Mouse (Mus musculus) kidney, adult 2 months (tissue): ENCODE results near the gene Zbtb12. TPM values are rescaled to one million over a fixed set of nuclear protein-coding genes. Genes with fewer than 3 reads are reported as not detected.

ENCODE experiments used
- DNase-seq: peaks from one replicate; pipeline ENCODE4 v3.0.0; 2021
- H3K27ac ChIP-seq: fragments of 200-500 bp; 2 replicates; pipeline ENCODE4 v1.5.1; 2012; ENCODE audit warnings: low read depth, low read length, control low read depth, inconsistent platforms; ENCODE audit not compliant: insufficient read depth
- H3K27me3 ChIP-seq: fragments of 200-500 bp; replicated peaks from 2 replicates; pipeline ENCODE4 v1.6.1; 2012; ENCODE audit warnings: mild to moderate bottlenecking, moderate library complexity, low read length, inconsistent platforms; ENCODE audit not compliant: control insufficient read depth, insufficient read depth
- H3K36me3 ChIP-seq: fragments of 200-500 bp; 2 replicates; pipeline ENCODE4 v1.6.1; 2012; ENCODE audit warnings: mild to moderate bottlenecking, moderate library complexity, low read length, inconsistent platforms; ENCODE audit not compliant: control insufficient read depth, insufficient read depth
- H3K4me1 ChIP-seq: fragments of 200-500 bp; 2 replicates; pipeline ENCODE4 v1.6.1; 2011; ENCODE audit warnings: low read length; ENCODE audit not compliant: control insufficient read depth, insufficient read depth
- H3K4me3 ChIP-seq: fragments of 200-500 bp; 2 replicates; pipeline ENCODE4 v1.5.1; 2011; ENCODE audit warnings: mild to moderate bottlenecking, low read depth, low read length, control low read depth; ENCODE audit not compliant: insufficient read depth
- CTCF ChIP-seq: fragments of 200-500 bp; conservative IDR thresholded peaks from 2 replicates; pipeline ENCODE4 v1.5.1; 2011; ENCODE audit warnings: low read depth, mild to moderate bottlenecking, control low read depth, low read length, moderate library complexity, mixed read lengths; ENCODE audit not compliant: insufficient read depth, insufficient read length
- POLR2A ChIP-seq: fragments of 200-500 bp; IDR thresholded peaks from one replicate; pipeline ENCODE4 v1.6.1; 2011; ENCODE audit warnings: low read depth, low read length, control low read depth
- WGBS: fragments of 180-500 bp; shearing (Covaris S2); methylation state at CpG from one replicate; pipeline ENCODE4 v1.1.7; 2018; 5-methylcytosine and 5-hydroxymethylcytosine counted together
- polyA plus RNA-seq: library from polyadenylated mRNA; depleted of rRNA; stranded (reverse); fragments of >200 nt; gene quantifications from 2 replicates; pipeline ENCODE4 v1.2.3, GENCODE M21; 2012; rRNA removed

The Zbtb12 gene
- polyA plus RNA-seq, 1 experiment = 9.4 TPM

GRCm38 (mm10) chr17:34934031-34934430 lies 54.7 kb downstream of the Zbtb12 start:
- peaks cover 6% of the 10 kb centered on the region; the same call in 1 of the 2 replicates for H3K36me3 ChIP-seq
- 39% methylated on average over 24 of the region's 24 CpGs for WGBS
- TF ChIP-seq CTCF (no peak), POLR2A (no peak)
- H3K27ac ChIP-seq = peak overlapping the region; percentile 53
- DNase-seq = peak; percentile 83
- H3K4me1 ChIP-seq = peaks cover 5% of the 10 kb centered on the region; the same call in 1 of the 2 replicates
- peak overlapping the region; percentile 45 for H3K4me3 ChIP-seq
- no peaks in the 10 kb centered on the region for H3K27me3 ChIP-seq

GRCm38 (mm10) chr17:34934830-34935229 lies 55.5 kb downstream of the Zbtb12 start:
- DNase-seq = peak; percentile 58
- 24% methylated on average over 8 of the region's 8 CpGs for WGBS
- Histone ChIP-seq H3K36me3 (peaks cover 6% of the 10 kb centered on the region; the same call in 1 of the 2 replicates), H3K27me3 (no peaks in the 10 kb centered on the region), H3K4me1 (peaks cover 5% of the 10 kb centered on the region; the same call in 1 of the 2 replicates), H3K4me3 (peak overlapping the region; percentile 45), H3K27ac (peak overlapping the region; percentile 53)
- TF ChIP-seq POLR2A = no peak
- TF ChIP-seq CTCF = no peak

- DNase-seq = peak; percentile 91
- Histone ChIP-seq H3K36me3 (peaks cover 5% of the 10 kb centered on the region; the same call in 1 of the 2 replicates), H3K27ac (peak overlapping the region; percentile 70), H3K27me3 (no peaks in the 10 kb centered on the region), H3K4me3 (no peak overlapping the region), H3K4me1 (peaks cover 11% of the 10 kb centered on the region; the same call in 1 of the 2 replicates)
- no peak for TF ChIP-seq CTCF
- no peak for TF ChIP-seq POLR2A
- WGBS = 50% methylated on average over 6 of the region's 6 CpGs
Measured at GRCm38 (mm10) chr17:34937960-34938505, 58.8 kb downstream of the Zbtb12 start.

- Histone ChIP-seq H3K36me3 (no peaks in the 10 kb centered on the region), H3K27me3 (no peaks in the 10 kb centered on the region), H3K4me3 (peak overlapping the region; percentile 52), H3K27ac (peak overlapping the region; percentile 88), H3K4me1 (peaks cover 36% of the 10 kb centered on the region)
- WGBS = 11% methylated on average over 15 of the region's 15 CpGs
- TF ChIP-seq POLR2A (no peak), CTCF (no peak)
- peak; percentile 53 for DNase-seq
Measured at GRCm38 (mm10) chr17:34941344-34942041, 62.2 kb downstream of the Zbtb12 start.

GRCm38 (mm10) chr17:34943128-34943815 lies 64.0 kb downstream of the Zbtb12 start:
- Histone ChIP-seq H3K27ac (peak overlapping the region; percentile 65), H3K4me3 (no peak overlapping the region), H3K27me3 (no peaks in the 10 kb centered on the region), H3K36me3 (no peaks in the 10 kb centered on the region), H3K4me1 (peaks cover 37% of the 10 kb centered on the region)
- DNase-seq = peak; percentile 85
- 52% methylated on average over 4 of the region's 4 CpGs for WGBS
- TF ChIP-seq CTCF (no peak), POLR2A (no peak)

- Histone ChIP-seq H3K27me3 (no peaks in the 10 kb centered on the region), H3K4me3 (no peak overlapping the region), H3K4me1 (peaks cover 32% of the 10 kb centered on the region), H3K36me3 (no peaks in the 10 kb centered on the region), H3K27ac (peak overlapping the region; percentile 92)
- DNase-seq = peak; percentile 78
- TF ChIP-seq CTCF (no peak), POLR2A (no peak)
Measured at GRCm38 (mm10) chr17:34944362-34944761, 65.1 kb downstream of the Zbtb12 start.

Other genes starting within 250 kb of the Zbtb12 start
- gene Prrt1, start 249.9 kb upstream of the Zbtb12 start, polyA plus RNA-seq = 2.7 and 3.2 TPM in 2 replicates
- gene Fkbpl, start 234.7 kb upstream of the Zbtb12 start, polyA plus RNA-seq = 5.5 and 5.8 TPM in 2 replicates
- 52.5 and 65.5 TPM in 2 replicates for gene Atf6b, start 232.3 kb upstream of the Zbtb12 start, polyA plus RNA-seq
- gene Tnxb, start 208.9 kb upstream of the Zbtb12 start, polyA plus RNA-seq = 5.5 and 8.5 TPM in 2 replicates
- gene C4b, start 135.6 kb upstream of the Zbtb12 start, polyA plus RNA-seq = 4.7 and 6.8 TPM in 2 replicates
- gene Cyp21a1, start 74.9 kb upstream of the Zbtb12 start, polyA plus RNA-seq = 0.23 and 29.2 TPM in 2 replicates
- gene Stk19, start 42.5 kb upstream of the Zbtb12 start, polyA plus RNA-seq = 35.7 and 36.7 TPM in 2 replicates
- gene Dxo, start 42.5 kb upstream of the Zbtb12 start, polyA plus RNA-seq = 52.6 and 59.2 TPM in 2 replicates
- gene Skiv2l, start 29.3 kb upstream of the Zbtb12 start, polyA plus RNA-seq = 58.2 and 69.5 TPM in 2 replicates
- 24.2 and 26.2 TPM in 2 replicates for gene Nelfe, start 29.1 kb upstream of the Zbtb12 start, polyA plus RNA-seq
- 191 and 199 TPM in 2 replicates for gene Cfb, start 17.0 kb upstream of the Zbtb12 start, polyA plus RNA-seq
- 0.05 TPM in 1 of 2 replicates, not detected in the other for gene Gm20547, start 2.6 kb downstream of the Zbtb12 start, polyA plus RNA-seq
- gene C2, start 18.8 kb downstream of the Zbtb12 start, polyA plus RNA-seq = 62.9 and 73.4 TPM in 2 replicates
- 134 and 169 TPM in 2 replicates for gene Ehmt2, start 19.0 kb downstream of the Zbtb12 start, polyA plus RNA-seq
- gene Slc44a4, start 35.0 kb downstream of the Zbtb12 start, polyA plus RNA-seq = 73.5 and 88.1 TPM in 2 replicates
- gene Neu1, start 51.8 kb downstream of the Zbtb12 start, polyA plus RNA-seq = 448 and 498 TPM in 2 replicates
- 38.8 and 56.5 TPM in 2 replicates for gene Hspa1b, start 79.8 kb downstream of the Zbtb12 start, polyA plus RNA-seq
- not detected in 2 replicates for gene Gm20481, start 90.4 kb downstream of the Zbtb12 start, polyA plus RNA-seq
- 23.4 and 31.5 TPM in 2 replicates for gene Hspa1a, start 92.7 kb downstream of the Zbtb12 start, polyA plus RNA-seq
- gene Hspa1l, start 93.2 kb downstream of the Zbtb12 start, polyA plus RNA-seq = 0.33 and 0.58 TPM in 2 replicates
- 70.2 and 88.2 TPM in 2 replicates for gene Lsm2, start 102.4 kb downstream of the Zbtb12 start, polyA plus RNA-seq
- gene Vars, start 121.5 kb downstream of the Zbtb12 start, polyA plus RNA-seq = 52.5 and 64.5 TPM in 2 replicates
- gene Vwa7, start 137.1 kb downstream of the Zbtb12 start, polyA plus RNA-seq = 0.80 and 0.89 TPM in 2 replicates
- 0.69 and 0.77 TPM in 2 replicates for gene Sapcd1, start 148.5 kb downstream of the Zbtb12 start, polyA plus RNA-seq
- gene Msh5, start 167.3 kb downstream of the Zbtb12 start, polyA plus RNA-seq = 1.6 and 2.4 TPM in 2 replicates
- 105 and 117 TPM in 2 replicates for gene Clic1, start 170.5 kb downstream of the Zbtb12 start, polyA plus RNA-seq
- gene Ddah2, start 179.6 kb downstream of the Zbtb12 start, polyA plus RNA-seq = 37.7 and 41.0 TPM in 2 replicates
- gene Ly6g6c, start 185.9 kb downstream of the Zbtb12 start, polyA plus RNA-seq = 0.13 and 0.16 TPM in 2 replicates
- gene Mpig6b, start 186.7 kb downstream of the Zbtb12 start, polyA plus RNA-seq = 0.46 and 0.66 TPM in 2 replicates
- 2.1 and 2.5 TPM in 2 replicates for gene Ly6g6e, start 197.4 kb downstream of the Zbtb12 start, polyA plus RNA-seq
- gene Ly6g6d, start 198.6 kb downstream of the Zbtb12 start, polyA plus RNA-seq = 8.1 and 8.9 TPM in 2 replicates
- gene Ly6g6f, start 206.1 kb downstream of the Zbtb12 start, polyA plus RNA-seq = not detected in 2 replicates
- 156 and 217 TPM in 2 replicates for gene Abhd16a, start 209.8 kb downstream of the Zbtb12 start, polyA plus RNA-seq
- not detected in 2 replicates for gene Ly6g5c, start 228.8 kb downstream of the Zbtb12 start, polyA plus RNA-seq
- gene Ly6g5b, start 235.9 kb downstream of the Zbtb12 start, polyA plus RNA-seq = 0.81 and 1.0 TPM in 2 replicates
- 15.1 and 15.5 TPM in 2 replicates for gene Gpank1, start 242.0 kb downstream of the Zbtb12 start, polyA plus RNA-seq
- gene Csnk2b, start 242.6 kb downstream of the Zbtb12 start, polyA plus RNA-seq = 434 and 474 TPM in 2 replicates
- 10.7 and 12.9 TPM in 2 replicates for gene D17H6S53E, start 246.9 kb downstream of the Zbtb12 start, polyA plus RNA-seq